Mouse (Mus musculus) limb, embryonic 11.5 days (tissue): ENCODE measurements at regions not wholly inside any gene's neighbourhood (a gene's known extent, or its start where the extent isn't known, plus 50 kb on each side); places are given as distances from the start of the nearest gene placed in this dataset.
A peak's percentile ranks its signal among the peaks of the same experiment; 100 is the strongest.

Source experiments
- ATAC-seq: fragments of 200-750 bp; cut with Nextera tagmentation; 2 replicates; pipeline ENCODE4 v1.8.0; 2017; ENCODE audit warnings: low read depth; ENCODE audit not compliant: insufficient number of reproducible peaks, low FRiP score, low TSS enrichment
- DNase-seq: peaks from one replicate; pipeline ENCODE4 v3.0.0-alpha.2; 2015; ENCODE audit warnings: low spot score
- H3K27ac ChIP-seq: fragments of 300-500 bp; sonication (generic); replicated peaks from 2 replicates; pipeline ENCODE4 v1.5.1; 2014; ENCODE audit warnings: low read depth, mild to moderate bottlenecking, low read length
- H3K27me3 ChIP-seq: fragments of 300-500 bp; sonication (generic); 2 replicates; pipeline ENCODE4 v1.6.1; 2014; ENCODE audit warnings: mild to moderate bottlenecking, low read length, mixed read lengths; ENCODE audit not compliant: control insufficient read depth, insufficient read depth
- H3K36me3 ChIP-seq: fragments of 300-500 bp; sonication (generic); 2 replicates; pipeline ENCODE4 v1.6.1; 2014; ENCODE audit warnings: mild to moderate bottlenecking, low read length, moderate library complexity, mixed read lengths; ENCODE audit not compliant: control insufficient read depth, insufficient read depth
- H3K4me1 ChIP-seq: fragments of 300-500 bp; sonication (generic); 2 replicates; pipeline ENCODE4 v1.6.1; 2014; ENCODE audit warnings: low read length, mixed read lengths; ENCODE audit not compliant: control insufficient read depth, insufficient read depth
- H3K4me2 ChIP-seq: fragments of 300-500 bp; sonication (generic); 2 replicates; pipeline ENCODE4 v1.6.1; 2014; ENCODE audit warnings: low read depth, mild to moderate bottlenecking, moderate library complexity; ENCODE audit not compliant: severe bottlenecking
- H3K4me3 ChIP-seq: fragments of 300-500 bp; sonication (generic); 2 replicates; pipeline ENCODE4 v1.5.1; 2014; ENCODE audit warnings: low read depth, low read length
- H3K9ac ChIP-seq: fragments of 300-500 bp; sonication (generic); 2 replicates; pipeline ENCODE4 v1.6.1; 2014; ENCODE audit warnings: mild to moderate bottlenecking, low read length
- H3K9me3 ChIP-seq: fragments of 300-500 bp; sonication (generic); 2 replicates; pipeline ENCODE4 v1.6.1; 2016; ENCODE audit warnings: low read length; ENCODE audit not compliant: control insufficient read depth
- WGBS: fragments of 180-500 bp; shearing (Covaris S2); extraction: QIAGEN DNeasy Blood & Tissue Kit; methylation state at CpG from one replicate; pipeline ENCODE4 v1.1.7; 2014; 5-methylcytosine and 5-hydroxymethylcytosine counted together

DNA sequence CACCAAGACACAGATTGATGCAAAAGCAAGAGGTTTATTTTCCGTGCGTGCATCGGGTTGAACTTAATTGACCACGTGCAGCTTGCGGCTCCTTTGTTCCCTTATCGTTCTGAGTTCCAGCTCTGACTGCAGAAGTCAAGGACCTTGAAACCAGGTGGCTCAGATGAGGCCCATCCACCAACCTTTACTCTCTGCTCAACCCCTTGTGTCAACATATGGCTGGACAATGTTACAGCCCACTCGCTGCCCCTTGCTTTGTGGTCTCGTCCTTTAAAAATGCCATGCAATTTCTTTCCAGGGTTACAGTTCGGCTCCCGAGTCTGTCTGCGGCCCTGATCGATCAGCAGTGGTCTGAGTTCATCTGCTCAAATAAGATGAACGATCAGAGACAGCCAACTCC, 175.2 kb upstream of the Foxn2 start:
- H3K27ac ChIP-seq = no peak overlapping the region
- ATAC-seq = no peak
- no peak overlapping the region for H3K4me3 ChIP-seq
- H3K9me3 ChIP-seq = no peaks in the 10 kb centered on the region
- DNase-seq = no peak
- H3K4me2 ChIP-seq = no peak overlapping the region
- no peaks in the 10 kb centered on the region for H3K4me1 ChIP-seq
- 86% methylated on average over 13 of the region's 13 CpGs for WGBS
- H3K36me3 ChIP-seq = no peaks in the 10 kb centered on the region
- H3K9ac ChIP-seq = no peak overlapping the region
- H3K27me3 ChIP-seq = no peaks in the 10 kb centered on the region

- H3K9me3 ChIP-seq = no peaks in the 10 kb centered on the region
- H3K4me3 ChIP-seq = no peak overlapping the region
- no peak for DNase-seq
- no peaks in the 10 kb centered on the region for H3K36me3 ChIP-seq
- 87% methylated on average over 8 of the region's 8 CpGs for WGBS
- ATAC-seq = no peak
- H3K27me3 ChIP-seq = no peaks in the 10 kb centered on the region
- no peak overlapping the region for H3K27ac ChIP-seq
- H3K4me1 ChIP-seq = no peaks in the 10 kb centered on the region
- no peak overlapping the region for H3K4me2 ChIP-seq
- no peak overlapping the region for H3K9ac ChIP-seq
Measured at GRCm38 (mm10) chr17:88268216-88268615, 172.3 kb upstream of the Foxn2 start.

- no peaks in the 10 kb centered on the region for H3K27me3 ChIP-seq
- no peak overlapping the region for H3K27ac ChIP-seq
- WGBS = 94% methylated on average over 14 of the region's 14 CpGs
- no peaks in the 10 kb centered on the region for H3K9me3 ChIP-seq
- DNase-seq (peak; percentile 16), ATAC-seq (no peak)
- no peak overlapping the region for H3K4me3 ChIP-seq
- H3K9ac ChIP-seq = no peak overlapping the region
- no peak overlapping the region for H3K4me2 ChIP-seq
- H3K4me1 ChIP-seq = no peaks in the 10 kb centered on the region
- H3K36me3 ChIP-seq = no peaks in the 10 kb centered on the region
Measured at GRCm38 (mm10) chr17:88268802-88269201, 171.7 kb upstream of the Foxn2 start.

GRCm38 (mm10) chr17:88270896-88271295, 169.6 kb upstream of the Foxn2 start:
- no peak overlapping the region for H3K27ac ChIP-seq
- WGBS = 83% methylated on average over 5 of the region's 5 CpGs

GRCm38 (mm10) chr17:88272161-88272560, 168.3 kb upstream of the Foxn2 start:
- Histone ChIP-seq H3K4me2 (no peak overlapping the region), H3K4me1 (no peaks in the 10 kb centered on the region), H3K36me3 (no peaks in the 10 kb centered on the region), H3K4me3 (no peak overlapping the region), H3K27me3 (no peaks in the 10 kb centered on the region), H3K9me3 (no peaks in the 10 kb centered on the region), H3K9ac (no peak overlapping the region), H3K27ac (no peak overlapping the region)
- 94% methylated on average over 5 of the region's 5 CpGs for WGBS
- DNase-seq (no peak), ATAC-seq (no peak)

More at GRCm38 (mm10) chr17:88270896-88271295, 169.6 kb upstream of the Foxn2 start:
- no peak overlapping the region for H3K4me3 ChIP-seq
- no peak for ATAC-seq
- H3K36me3 ChIP-seq = no peaks in the 10 kb centered on the region
- H3K9ac ChIP-seq = no peak overlapping the region
- H3K4me1 ChIP-seq = no peaks in the 10 kb centered on the region
- H3K9me3 ChIP-seq = no peaks in the 10 kb centered on the region
- no peak overlapping the region for H3K4me2 ChIP-seq
- no peaks in the 10 kb centered on the region for H3K27me3 ChIP-seq
- no peak for DNase-seq

GRCm38 (mm10) chr17:88273520-88273919, 167.0 kb upstream of the Foxn2 start:
- Histone ChIP-seq H3K27me3 (no peaks in the 10 kb centered on the region), H3K4me2 (no peak overlapping the region), H3K4me1 (no peaks in the 10 kb centered on the region), H3K4me3 (no peak overlapping the region), H3K27ac (no peak overlapping the region), H3K9me3 (no peaks in the 10 kb centered on the region), H3K36me3 (no peaks in the 10 kb centered on the region), H3K9ac (no peak overlapping the region)
- DNase-seq (no peak), ATAC-seq (no peak)
- WGBS = 88% methylated on average over 9 of the region's 9 CpGs

GRCm38 (mm10) chr17:88274003-88274698, 166.4 kb upstream of the Foxn2 start:
- WGBS = 88% methylated on average over 14 of the region's 14 CpGs
- H3K9ac ChIP-seq = no peak overlapping the region
- no peak overlapping the region for H3K4me3 ChIP-seq
- ATAC-seq (no peak), DNase-seq (no peak)
- no peak overlapping the region for H3K4me2 ChIP-seq
- H3K36me3 ChIP-seq = no peaks in the 10 kb centered on the region
- no peaks in the 10 kb centered on the region for H3K4me1 ChIP-seq
- no peaks in the 10 kb centered on the region for H3K9me3 ChIP-seq
- no peak overlapping the region for H3K27ac ChIP-seq
- no peaks in the 10 kb centered on the region for H3K27me3 ChIP-seq

DNA sequence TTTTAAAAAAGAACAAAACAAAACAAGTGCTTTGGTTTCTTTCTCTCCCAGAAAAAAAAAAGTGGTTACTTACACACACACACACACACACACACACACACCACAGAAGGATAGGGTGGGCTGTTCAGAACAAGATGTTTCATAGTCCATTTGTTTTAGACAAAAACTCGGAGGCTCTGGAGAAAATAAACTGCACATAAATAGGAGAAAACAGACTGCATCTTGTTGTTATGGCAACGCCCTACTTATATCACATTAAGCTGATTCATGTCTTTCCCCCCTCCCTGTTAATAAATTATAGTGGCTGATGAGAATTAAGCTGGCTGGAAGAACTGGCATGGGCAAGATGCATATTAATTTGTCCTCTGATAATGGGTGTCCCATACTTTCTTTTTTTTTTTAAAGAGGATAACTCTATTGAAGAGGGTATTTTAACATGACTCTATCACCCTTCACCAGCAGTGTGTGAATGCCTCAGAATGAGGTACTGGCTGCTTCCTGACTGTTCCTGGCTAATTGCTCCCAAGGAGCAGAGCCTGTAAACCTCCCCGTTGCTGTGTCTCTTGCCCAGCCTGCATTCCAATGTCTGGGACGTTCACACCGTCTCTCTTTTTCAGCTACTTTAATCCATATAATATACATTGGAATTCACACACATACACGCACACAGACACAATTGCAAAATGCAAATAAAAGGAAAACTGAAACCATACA, 165.6 kb upstream of the Foxn2 start:
- Histone ChIP-seq H3K9me3 (no peaks in the 10 kb centered on the region), H3K4me1 (no peaks in the 10 kb centered on the region), H3K27ac (no peak overlapping the region), H3K36me3 (no peaks in the 10 kb centered on the region), H3K9ac (no peak overlapping the region), H3K27me3 (no peaks in the 10 kb centered on the region), H3K4me2 (no peak overlapping the region), H3K4me3 (no peak overlapping the region)
- no peak for ATAC-seq
- DNase-seq = no peak
- WGBS = 45% methylated on average over 6 of the region's 6 CpGs
